Mouse (Mus musculus) T-helper 1 cell (primary cell): ENCODE results near the gene Galnt18.

ENCODE experiments used
- in situ Hi-C: fragments of 300-600 bp; cut with MboI, MseI; formaldehyde crosslinking; loops from one replicate; pipeline ENCODE4 v1.15.1; 2025; ENCODE audit warnings: high pct_unique_total_duplicates

Galnt18 gene

GRCm38 (mm10) chr7:111776160-111776559, 3.6 kb downstream of the Galnt18 start:
- in situ Hi-C loops = loop anchor here (25.0 kb wide), 2 partner anchors 186 to 586 kb away; no protein-coding TSS in a partner anchor

GRCm38 (mm10) chr7:111772398-111772797, 7.4 kb downstream of the Galnt18 start:
- in situ Hi-C loops = no loop called here

- in situ Hi-C loops = no loop called here
Observed at GRCm38 (mm10) chr7:111771251-111771801, 8.5 kb downstream of the Galnt18 start.

- in situ Hi-C loops = no loop called here
Observed at GRCm38 (mm10) chr7:111770585-111770984, 9.2 kb downstream of the Galnt18 start.

GRCm38 (mm10) chr7:111766145-111766767, 13.5 kb downstream of the Galnt18 start:
- in situ Hi-C loops = no loop called here

- in situ Hi-C loops = no loop called here
Observed at GRCm38 (mm10) chr7:111762754-111763153, 17.0 kb downstream of the Galnt18 start.

GRCm38 (mm10) chr7:111748571-111749071, 31.2 kb downstream of the Galnt18 start:
- in situ Hi-C loops = no loop called here

- in situ Hi-C loops = no loop called here
Observed at GRCm38 (mm10) chr7:111744770-111745169, 35.0 kb downstream of the Galnt18 start.

- in situ Hi-C loops = no loop called here
Observed at GRCm38 (mm10) chr7:111741595-111741994, 38.2 kb downstream of the Galnt18 start.

- in situ Hi-C loops = no loop called here
Observed at GRCm38 (mm10) chr7:111740091-111740490, 39.7 kb downstream of the Galnt18 start.

- in situ Hi-C loops = no loop called here
Observed at GRCm38 (mm10) chr7:111739371-111739765, 40.4 kb downstream of the Galnt18 start.

GRCm38 (mm10) chr7:111738456-111739370, 41.1 kb downstream of the Galnt18 start:
- in situ Hi-C loops = no loop called here

GRCm38 (mm10) chr7:111737426-111737825, 42.4 kb downstream of the Galnt18 start:
- in situ Hi-C loops = no loop called here

- in situ Hi-C loops = no loop called here
Observed at GRCm38 (mm10) chr7:111736365-111736764, 43.4 kb downstream of the Galnt18 start.

- in situ Hi-C loops = no loop called here
Observed at GRCm38 (mm10) chr7:111730346-111731269, 49.2 kb downstream of the Galnt18 start.

GRCm38 (mm10) chr7:111726928-111727327, 52.8 kb downstream of the Galnt18 start:
- in situ Hi-C loops = no loop called here

- in situ Hi-C loops = no loop called here
Observed at GRCm38 (mm10) chr7:111724730-111725129, 55.0 kb downstream of the Galnt18 start.

- in situ Hi-C loops = no loop called here
Observed at GRCm38 (mm10) chr7:111724004-111724403, 55.8 kb downstream of the Galnt18 start.

- in situ Hi-C loops = no loop called here
Observed at GRCm38 (mm10) chr7:111721308-111721698, 58.5 kb downstream of the Galnt18 start.

- in situ Hi-C loops = no loop called here
Observed at GRCm38 (mm10) chr7:111720511-111721307, 59.1 kb downstream of the Galnt18 start.
